Mouse (Mus musculus): ENCODE data around the gene Arf5. TPM values are rescaled to one million over a fixed set of nuclear protein-coding genes. Genes with fewer than 3 reads are reported as not detected.

The Arf5 gene
- total RNA-seq, 2 experiments from 2014 or later = 34.4 to 59.1 TPM

Other genes starting within 250 kb of the Arf5 start
- 35.8 and 48.4 TPM in 2 replicates for gene Zfp800, start 25.6 kb upstream of the Arf5 start, total RNA-seq (2014; fragmentation: Nextera tagmentation)
- 54.5 and 58.2 TPM in 2 replicates for gene Zfp800, start 25.6 kb upstream of the Arf5 start, total RNA-seq (2017)
- gene Fscn3, start 4.2 kb downstream of the Arf5 start, total RNA-seq (2014; fragmentation: Nextera tagmentation) = not detected in 2 replicates
- gene Fscn3, start 4.2 kb downstream of the Arf5 start, total RNA-seq (2017) = not detected in 2 replicates
- gene Gcc1, start 4.8 kb downstream of the Arf5 start, total RNA-seq (2014; fragmentation: Nextera tagmentation) = 7.0 TPM in 2 replicates
- 10.9 and 11.2 TPM in 2 replicates for gene Gcc1, start 4.8 kb downstream of the Arf5 start, total RNA-seq (2017)
- gene Pax4, start 25.8 kb downstream of the Arf5 start, total RNA-seq (2014; fragmentation: Nextera tagmentation) = not detected in 2 replicates
- not detected in 2 replicates for gene Pax4, start 25.8 kb downstream of the Arf5 start, total RNA-seq (2017)
- gene Snd1, start 51.6 kb downstream of the Arf5 start, total RNA-seq (2014; fragmentation: Nextera tagmentation) = 115 and 139 TPM in 2 replicates
- 188 and 234 TPM in 2 replicates for gene Snd1, start 51.6 kb downstream of the Arf5 start, total RNA-seq (2017)

All from granulocyte monocyte progenitor cell, adult 5-6 weeks (primary cell).